Mouse (Mus musculus) liver, adult 2 months (tissue): ENCODE results near the gene Jmjd7.

Experiments used
- CTCF ChIP-seq: fragments of 200-500 bp; IDR thresholded peaks from 2 replicates; pipeline ENCODE4 v1.5.1; 2011; ENCODE audit warnings: low read depth, low read length, control low read depth
- POLR2A ChIP-seq: fragments of 200-500 bp; IDR thresholded peaks from 2 replicates; pipeline ENCODE4 v1.6.1; 2011; ENCODE audit warnings: low read length, control low read depth; ENCODE audit not compliant: insufficient read depth; ENCODE audit errors: extremely low read depth

DNA sequence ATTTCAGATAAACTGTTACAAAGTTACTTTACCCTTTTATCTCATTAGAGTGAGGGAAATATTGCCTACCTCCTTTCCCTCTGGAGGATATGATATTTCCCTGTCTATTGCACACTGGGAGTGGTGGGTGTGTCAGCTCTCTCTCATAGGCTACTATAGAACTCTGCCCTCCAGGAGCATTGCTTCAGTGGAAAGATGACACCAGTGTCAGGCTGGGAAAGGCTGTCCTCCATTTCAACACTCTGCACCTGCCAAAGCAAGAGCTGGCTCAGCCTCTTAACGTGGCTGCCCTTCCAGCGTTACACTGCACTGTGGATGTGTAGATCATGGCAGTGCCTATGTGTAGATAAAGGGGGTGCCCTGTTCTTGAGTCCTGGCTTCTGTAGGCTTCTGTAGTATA lies 34.9 kb upstream of the Jmjd7 start:
- TF ChIP-seq CTCF = no peak
- TF ChIP-seq POLR2A = no peak
